Mouse (Mus musculus) lung, embryonic 14.5 days (tissue): ENCODE results near the gene Dennd2c. TPM values are rescaled to one million over a fixed set of nuclear protein-coding genes. Genes with fewer than 3 reads are reported as not detected.
"Not testable (repeated sequence)": the region's sequence is repeated elsewhere in the genome, so short reads cannot be mapped to it uniquely, and the experiment has no call there.

Experiments
- ATAC-seq: fragments of 200-750 bp; cut with Nextera tagmentation; 2 replicates; pipeline ENCODE4 v1.8.0; 2017; ENCODE audit warnings: mild to moderate bottlenecking, moderate TSS enrichment, moderate library complexity; ENCODE audit not compliant: insufficient read depth
- DNase-seq: peaks from one replicate; pipeline ENCODE4 v3.0.0-alpha.2; 2015
- H3K27ac ChIP-seq: fragments of 300-500 bp; sonication (generic); 2 replicates; pipeline ENCODE4 v1.5.1; 2014; ENCODE audit warnings: low read depth, mild to moderate bottlenecking, moderate library complexity
- H3K27me3 ChIP-seq: fragments of 300-500 bp; sonication (generic); 2 replicates; pipeline ENCODE4 v1.6.1; 2014; ENCODE audit warnings: low read length, control low read depth; ENCODE audit not compliant: insufficient read depth
- H3K36me3 ChIP-seq: fragments of 300-500 bp; sonication (generic); 2 replicates; pipeline ENCODE4 v1.6.1; 2014; ENCODE audit warnings: control low read depth; ENCODE audit not compliant: insufficient read depth
- H3K4me1 ChIP-seq: fragments of 300-500 bp; sonication (generic); 2 replicates; pipeline ENCODE4 v1.6.1; 2014; ENCODE audit warnings: antibody characterized with exemption, control low read depth; ENCODE audit not compliant: insufficient read depth
- H3K4me2 ChIP-seq: fragments of 300-500 bp; sonication (generic); 2 replicates; pipeline ENCODE4 v1.6.1; 2014; ENCODE audit warnings: mild to moderate bottlenecking
- H3K4me3 ChIP-seq: fragments of 300-500 bp; sonication (generic); 2 replicates; pipeline ENCODE4 v1.5.1; 2014; ENCODE audit warnings: low read depth, low read length
- H3K9ac ChIP-seq: fragments of 300-500 bp; sonication (generic); 2 replicates; pipeline ENCODE4 v1.6.1; 2014
- H3K9me3 ChIP-seq: fragments of 300-500 bp; sonication (generic); 2 replicates; pipeline ENCODE4 v1.6.1; 2016; ENCODE audit warnings: low read depth, low read length, control low read depth
- CTCF ChIP-seq: IDR thresholded peaks from 2 replicates; pipeline ENCODE4 v1.5.1; 2016; ENCODE audit warnings: antibody characterized with exemption, low read depth
- WGBS: fragments of 180-500 bp; shearing (Covaris S2); extraction: QIAGEN DNeasy Blood & Tissue Kit; methylation state at CpG from one replicate; pipeline ENCODE4 v1.1.7; 2014; 5-methylcytosine and 5-hydroxymethylcytosine counted together
- polyA plus RNA-seq: library from polyadenylated mRNA; unstranded; fragments of >200 nt; fragmentation: Nextera tagmentation; extraction: Ambion mirVana; gene quantifications from 2 replicates; pipeline ENCODE4 v1.2.1, GENCODE M21; 2014

The Dennd2c gene
- polyA plus RNA-seq, 1 experiment from 2014 or later = 5.2 TPM

- Histone ChIP-seq H3K36me3 (no peaks in the 10 kb centered on the region), H3K4me2 (no peak overlapping the region), H3K9me3 (no peaks in the 10 kb centered on the region), H3K9ac (no peak overlapping the region), H3K4me3 (no peak overlapping the region), H3K27me3 (no peaks in the 10 kb centered on the region), H3K27ac (no peak overlapping the region), H3K4me1 (no peaks in the 10 kb centered on the region)
- ATAC-seq (no peak), DNase-seq (no peak)
- 83% methylated on average over 8 of the region's 8 CpGs for WGBS
- no peak for TF ChIP-seq CTCF
These were observed 112.3 kb downstream of the Dennd2c start for GRCm38 (mm10) chr3:103214593-103215285.

- not testable (repeated sequence) for H3K4me2 ChIP-seq, H3K9me3 ChIP-seq, H3K36me3 ChIP-seq, H3K4me3 ChIP-seq, H3K9ac ChIP-seq, ATAC-seq, DNase-seq, H3K27me3 ChIP-seq, H3K27ac ChIP-seq, H3K4me1 ChIP-seq
- WGBS = 89% methylated on average over 8 of the region's 8 CpGs
These were observed 113.0 kb downstream of the Dennd2c start for GRCm38 (mm10) chr3:103215399-103215798.

Other genes starting within 250 kb of the Dennd2c start
- gene Sycp1, start 166.5 kb upstream of the Dennd2c start, polyA plus RNA-seq = not detected in 2 replicates
- gene Nr1h5, start 138.5 kb upstream of the Dennd2c start, polyA plus RNA-seq = not detected in 2 replicates
- gene Sike1, start 106.9 kb upstream of the Dennd2c start, polyA plus RNA-seq = 63.9 and 68.6 TPM in 2 replicates
- gene Csde1, start 82.2 kb upstream of the Dennd2c start, polyA plus RNA-seq = 439 and 441 TPM in 2 replicates
- gene Nras, start 44.3 kb upstream of the Dennd2c start, polyA plus RNA-seq = 115 and 117 TPM in 2 replicates
- 0.20 and 0.42 TPM in 2 replicates for gene Ampd1, start 28.6 kb upstream of the Dennd2c start, polyA plus RNA-seq
- gene Bcas2, start 69.1 kb downstream of the Dennd2c start, polyA plus RNA-seq = 190 and 192 TPM in 2 replicates
- 28.9 and 30.0 TPM in 2 replicates for gene Trim33, start 176.7 kb downstream of the Dennd2c start, polyA plus RNA-seq